Mouse (Mus musculus) 416B (cell line): ENCODE data around the gene Trpv2.
A peak's percentile ranks its signal among the peaks of the same experiment; 100 is the strongest.

ENCODE experiments used
- DNase-seq: peaks from one replicate; pipeline ENCODE4 v3.0.0; 2011; ENCODE audit warnings: low read depth

Gene Trpv2

GRCm38 (mm10) chr11:62604123-62604706 is 29.9 kb downstream of the Trpv2 start:
- DNase-seq, result no peak

- DNase-seq, result peak; percentile 43
Observed at GRCm38 (mm10) chr11:62604886-62605618, 30.8 kb downstream of the Trpv2 start.

GRCm38 (mm10) chr11:62605619-62606298 is 31.5 kb downstream of the Trpv2 start:
- no peak for DNase-seq

GRCm38 (mm10) chr11:62606299-62607169 is 32.2 kb downstream of the Trpv2 start:
- peak; percentile 70 for DNase-seq

- DNase-seq, result peak; percentile 39
Observed at GRCm38 (mm10) chr11:62607170-62607951, 33.1 kb downstream of the Trpv2 start.

GRCm38 (mm10) chr11:62607952-62608201 is 33.6 kb downstream of the Trpv2 start:
- no peak for DNase-seq

GRCm38 (mm10) chr11:62608826-62609675 is 34.8 kb downstream of the Trpv2 start:
- peak; percentile 90 for DNase-seq

GRCm38 (mm10) chr11:62610304-62610703 is 36.0 kb downstream of the Trpv2 start:
- no peak for DNase-seq

GRCm38 (mm10) chr11:62612604-62613003 is 38.3 kb downstream of the Trpv2 start:
- no peak for DNase-seq

- DNase-seq, result peak; percentile 90
Observed at GRCm38 (mm10) chr11:62613657-62614365, 39.5 kb downstream of the Trpv2 start.

- DNase-seq, result no peak
Observed at GRCm38 (mm10) chr11:62614876-62615410, 40.7 kb downstream of the Trpv2 start.

GRCm38 (mm10) chr11:62615456-62615855 is 41.2 kb downstream of the Trpv2 start:
- DNase-seq, result no peak

- DNase-seq, result no peak
Observed at GRCm38 (mm10) chr11:62621079-62621478, 46.8 kb downstream of the Trpv2 start.

GRCm38 (mm10) chr11:62621586-62622283 is 47.4 kb downstream of the Trpv2 start:
- DNase-seq, result peak; percentile 37

GRCm38 (mm10) chr11:62622850-62623249 is 48.6 kb downstream of the Trpv2 start:
- no peak for DNase-seq

GRCm38 (mm10) chr11:62624341-62625291 is 50.3 kb downstream of the Trpv2 start:
- DNase-seq, result peak; percentile 62

GRCm38 (mm10) chr11:62629352-62630224 is 55.3 kb downstream of the Trpv2 start:
- DNase-seq, result peak; percentile 51
